Mouse (Mus musculus): ENCODE data around the gene Hoxd8.

The Hoxd8 gene

GRCm38 (mm10) chr2:74699053-74699430 is 5.4 kb upstream of the Hoxd8 start:
- DNase-seq (ENCODE audit: low read depth): no peak

DNA sequence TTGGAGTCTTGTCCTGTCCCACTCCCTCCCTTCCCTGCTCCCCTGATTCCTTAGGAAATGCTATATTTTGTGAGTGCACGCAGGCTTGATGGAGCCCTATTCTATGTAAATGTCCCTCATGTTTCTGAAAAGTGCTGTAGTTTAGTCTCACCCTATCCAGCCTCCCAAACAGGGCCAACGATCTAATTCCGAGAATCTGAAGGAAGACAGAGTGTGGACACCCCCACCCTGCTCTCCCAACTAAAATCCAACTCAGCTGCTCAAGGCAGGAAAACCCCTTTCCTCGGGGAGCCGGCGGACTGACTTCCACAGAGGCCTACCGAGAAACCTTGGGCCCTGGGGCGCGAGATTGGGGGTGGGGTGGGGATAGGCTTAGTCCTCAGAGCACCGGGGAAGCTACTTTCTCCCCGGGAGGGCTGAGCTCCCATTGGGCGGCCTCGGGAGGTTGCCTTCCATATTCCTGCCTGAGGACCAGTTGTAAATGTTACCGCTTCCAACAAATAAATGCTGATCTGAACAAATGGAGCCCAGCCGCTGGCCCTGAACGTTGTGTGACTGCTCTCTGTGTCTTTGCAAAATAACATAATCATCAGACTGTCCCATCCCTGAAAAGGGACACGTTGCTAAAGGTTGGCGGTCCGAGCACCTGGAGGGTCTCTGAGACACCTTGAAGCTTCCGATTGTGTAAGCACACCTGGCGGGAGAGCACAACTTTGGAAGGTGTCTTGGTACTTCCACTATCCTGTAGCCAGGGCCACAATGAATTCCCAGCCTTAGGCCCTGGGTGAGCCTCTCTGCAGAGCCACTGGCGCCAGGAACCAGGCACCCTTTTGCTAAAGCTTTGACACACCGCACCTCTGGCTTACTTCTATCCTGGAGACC is 4.5 kb upstream of the Hoxd8 start:
- DNase-seq (ENCODE audit: low read depth): no peak

DNA sequence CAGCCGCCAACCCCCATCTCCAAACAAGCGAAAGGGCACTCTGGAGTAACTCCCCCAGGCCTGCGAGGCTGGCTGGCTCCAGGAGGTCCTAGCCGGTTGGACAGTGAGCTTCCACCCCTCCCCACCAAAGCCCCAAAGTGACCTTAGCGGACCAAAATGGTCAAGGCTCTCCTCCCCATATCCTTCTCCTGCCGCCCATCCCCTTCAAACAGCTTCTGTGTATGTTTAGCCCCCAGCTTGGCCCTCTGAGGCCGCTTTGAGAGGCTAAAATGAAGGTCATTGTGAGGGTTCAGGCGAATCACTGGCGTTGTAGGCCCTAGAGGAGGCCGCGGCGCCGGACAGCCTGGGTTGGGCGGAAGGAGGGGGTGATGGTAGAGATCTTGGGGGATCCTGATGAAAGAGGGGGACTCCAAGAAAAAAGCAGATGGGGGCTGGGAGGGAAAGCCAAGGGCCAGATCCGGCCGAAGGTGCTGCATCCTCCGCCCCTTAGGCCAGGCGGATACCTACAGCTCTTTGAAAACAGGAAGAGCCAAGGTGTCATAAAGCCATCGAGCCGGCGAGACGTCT is 3.8 kb upstream of the Hoxd8 start:
- DNase-seq (ENCODE audit: low read depth): no peak

DNA sequence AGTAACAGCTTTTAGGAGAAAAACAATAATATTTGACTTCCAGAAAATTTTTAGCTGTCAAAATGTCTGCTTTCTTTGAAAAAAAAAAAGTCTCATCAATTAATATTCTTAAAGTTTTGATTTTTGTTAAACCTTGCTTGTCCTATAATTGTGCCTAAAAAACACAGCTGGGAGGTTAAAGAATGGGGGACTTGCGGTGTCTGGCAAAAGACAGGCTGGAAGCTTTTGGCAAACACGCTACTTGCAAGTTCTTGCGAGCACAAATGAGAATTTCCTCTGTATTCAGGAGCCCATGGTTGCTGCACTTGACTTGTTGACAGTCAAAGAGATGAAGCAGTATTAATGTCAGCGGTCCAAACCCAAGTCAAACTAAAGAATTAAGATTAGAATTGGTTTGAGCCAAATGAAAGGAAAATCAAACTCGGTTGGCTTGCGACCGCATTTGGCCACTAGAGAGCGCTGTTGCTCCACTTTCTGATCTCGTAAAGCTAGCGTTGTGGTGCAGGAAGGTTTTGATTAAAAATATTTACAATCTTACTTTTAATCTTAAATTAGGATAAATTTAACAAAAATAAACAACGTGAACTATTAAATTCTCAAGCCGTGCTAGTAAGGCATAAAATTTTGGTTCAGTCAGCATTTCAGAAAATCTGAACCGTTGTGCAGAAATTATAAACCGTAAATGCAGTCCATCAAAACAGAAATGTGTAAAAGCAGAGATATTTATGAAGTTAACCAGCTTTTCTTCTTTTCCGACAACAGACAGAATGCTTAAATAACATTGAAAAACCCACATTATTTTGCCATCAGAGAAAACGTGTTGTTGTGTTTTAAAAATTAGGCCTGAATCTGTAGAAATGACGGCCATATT is 2.2 kb upstream of the Hoxd8 start:
- DNase-seq (ENCODE audit: low read depth): peak; percentile 36

DNA sequence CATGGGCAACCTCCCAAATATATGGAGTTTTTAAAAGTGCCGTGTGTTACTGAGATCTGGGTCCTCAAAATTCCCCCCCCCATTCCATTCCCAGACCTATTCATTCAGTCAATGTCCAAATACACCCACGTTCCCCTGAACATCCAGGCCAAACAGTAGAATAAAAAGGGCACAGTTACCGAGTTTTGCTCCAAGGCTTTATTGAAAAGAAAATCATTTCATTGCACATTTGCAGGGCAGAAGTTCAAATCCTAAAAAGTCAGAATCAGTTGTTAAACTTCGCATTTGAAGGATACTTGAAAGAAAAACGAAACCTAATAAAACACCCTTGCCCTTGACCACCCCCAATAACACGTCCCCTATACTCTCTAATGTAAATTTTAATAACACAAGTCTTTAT is 1.6 kb upstream of the Hoxd8 start:
- DNase-seq (ENCODE audit: low read depth): no peak

DNA sequence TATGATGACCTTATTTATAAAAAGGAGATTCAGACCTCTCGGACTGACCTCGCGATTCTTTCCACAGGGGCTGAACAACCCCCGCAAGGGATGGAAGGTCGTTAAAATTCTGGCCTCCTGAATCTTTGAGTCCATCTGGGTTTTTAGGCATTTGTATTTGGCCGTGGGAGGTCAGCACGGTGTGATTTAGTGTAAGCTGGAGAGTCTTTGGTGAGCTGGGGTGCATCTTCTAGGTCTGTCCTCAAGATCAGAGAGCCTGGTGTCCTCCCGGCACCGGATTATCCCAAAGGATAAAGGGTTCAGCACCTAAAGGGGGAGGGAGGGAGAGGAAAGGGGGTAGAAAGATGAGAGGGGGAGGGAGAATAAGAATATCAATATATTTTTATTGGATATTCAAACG is 1.1 kb upstream of the Hoxd8 start:
- DNase-seq (ENCODE audit: low read depth): no peak

GRCm38 (mm10) chr2:74703720-74704392 is 559 bp upstream of the Hoxd8 start:
- DNase-seq (ENCODE audit: low read depth): no peak

DNA sequence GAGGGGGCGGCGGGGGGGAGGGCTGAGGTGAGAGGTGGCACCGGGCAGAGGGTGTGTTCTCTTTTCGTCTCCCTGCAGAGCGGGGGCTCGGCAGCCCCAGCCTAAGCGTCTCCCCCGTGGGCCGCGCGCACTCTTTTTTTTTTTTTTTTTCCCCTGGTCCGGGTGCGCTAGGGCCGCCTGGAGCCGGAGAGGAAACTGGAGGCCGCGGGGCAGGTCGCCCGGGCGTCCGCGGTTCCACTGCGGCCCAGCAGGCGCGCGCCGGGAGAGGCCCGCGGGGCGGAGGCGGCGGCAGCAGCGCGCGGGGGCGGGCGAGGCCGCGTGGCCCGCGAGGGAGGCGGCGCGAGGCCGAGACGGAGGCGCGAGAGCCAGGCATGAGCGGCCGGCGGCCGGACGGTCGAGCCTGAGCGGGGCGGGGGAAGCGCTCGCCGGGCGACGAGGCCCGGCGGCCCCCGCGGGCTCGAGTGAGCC is 618 bp downstream of the Hoxd8 start:
- DNase-seq (ENCODE audit: low read depth): no peak

DNA sequence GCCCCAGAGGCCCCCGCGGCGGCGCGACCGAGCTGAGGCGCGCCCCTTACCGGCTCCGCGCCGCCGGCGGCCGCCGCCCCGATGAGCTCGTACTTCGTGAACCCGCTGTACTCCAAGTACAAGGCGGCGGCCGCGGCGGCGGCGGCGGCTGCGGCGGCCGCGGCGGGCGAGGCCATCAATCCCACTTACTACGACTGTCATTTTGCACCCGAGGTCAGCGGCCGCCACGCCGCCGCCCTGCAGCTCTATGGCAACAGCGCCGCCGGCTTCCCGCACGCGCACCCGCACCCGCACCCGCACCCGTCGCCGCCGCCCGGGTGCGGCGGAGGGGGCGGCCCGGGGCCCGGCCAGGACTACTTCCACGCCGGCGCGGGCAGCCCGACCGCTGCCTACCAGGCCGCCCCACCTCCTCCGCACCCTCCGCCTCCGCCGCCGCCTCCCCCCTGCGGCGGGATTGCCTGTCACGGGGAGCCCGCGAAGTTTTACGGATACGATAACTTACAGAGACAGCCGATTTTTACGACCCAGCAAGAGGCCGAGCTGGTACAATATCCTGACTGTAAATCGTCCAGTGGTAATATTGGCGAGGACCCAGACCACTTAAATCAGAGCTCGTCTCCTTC is 1.2 kb downstream of the Hoxd8 start:
- DNase-seq (ENCODE audit: low read depth): no peak

GRCm38 (mm10) chr2:74706393-74706960 is 2.1 kb downstream of the Hoxd8 start:
- DNase-seq (ENCODE audit: low read depth): no peak

- no peak for DNase-seq (ENCODE audit: low read depth)
Measured at GRCm38 (mm10) chr2:74707599-74707998, 3.2 kb downstream of the Hoxd8 start.

DNA sequence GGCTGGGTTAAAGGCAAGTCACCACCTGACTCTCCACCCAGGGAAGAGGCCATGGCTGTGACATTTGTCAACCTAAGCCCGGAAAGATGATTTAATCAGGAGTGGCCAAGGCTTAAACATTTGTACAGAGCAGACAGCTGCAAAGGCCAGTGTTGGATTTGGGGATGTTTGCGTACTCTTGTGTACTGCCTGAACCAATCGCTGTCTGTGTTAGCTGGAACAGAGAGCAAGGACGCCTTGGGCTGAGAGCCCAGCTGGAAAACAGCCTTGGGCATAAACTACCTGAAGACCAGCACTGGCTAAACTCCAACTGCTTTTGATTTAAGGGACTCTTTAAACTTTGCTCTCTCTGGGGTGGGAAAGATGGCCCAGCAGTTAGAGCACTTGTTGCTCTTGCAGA is 4.3 kb downstream of the Hoxd8 start:
- no peak for DNase-seq (ENCODE audit: low read depth)

DNA sequence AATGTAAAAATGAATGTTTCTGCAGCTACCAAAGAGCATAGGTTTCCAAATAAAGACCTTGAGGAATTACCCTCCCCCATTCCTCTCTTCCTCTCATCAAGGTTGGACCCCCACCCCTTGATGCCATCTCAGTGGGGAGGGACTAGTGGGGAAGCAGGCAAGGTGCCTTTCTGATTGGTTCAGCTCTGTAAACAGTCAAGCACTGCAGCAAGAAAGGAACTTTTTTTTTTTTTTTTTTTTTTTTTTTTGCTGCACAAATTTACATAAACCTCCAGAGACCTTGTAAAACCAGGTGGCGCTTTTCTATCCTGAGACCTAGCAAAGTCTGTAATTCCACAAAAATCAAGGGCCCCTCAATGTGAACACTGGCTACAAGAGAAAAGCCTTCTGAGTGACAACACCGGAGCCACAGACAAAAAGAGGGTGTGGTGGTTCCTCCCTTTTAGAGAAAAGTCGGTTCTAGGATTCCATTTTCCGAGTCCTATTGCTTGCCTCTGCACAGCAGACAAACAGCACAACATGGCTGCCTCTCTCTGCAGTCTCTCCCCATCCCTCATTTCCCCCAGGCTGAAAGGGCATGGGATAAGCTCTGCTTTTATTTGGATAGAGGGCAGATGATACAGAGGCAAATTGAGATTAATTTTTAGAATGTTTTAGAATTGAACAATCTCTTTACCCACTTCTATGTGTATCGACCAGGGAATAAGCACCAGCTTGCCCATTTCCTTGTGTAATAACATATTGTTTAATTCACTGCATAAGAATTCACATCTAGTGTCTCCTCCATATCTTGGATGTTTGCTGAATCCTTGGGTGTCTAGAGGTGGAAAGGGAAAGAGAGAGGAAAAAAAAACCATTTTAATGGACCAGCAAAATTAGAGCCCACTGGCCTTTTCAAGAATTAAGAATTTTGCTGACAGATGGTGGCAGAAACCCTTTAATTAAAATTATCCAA is 5.3 kb downstream of the Hoxd8 start:
- no peak for DNase-seq (ENCODE audit: low read depth)

DNA sequence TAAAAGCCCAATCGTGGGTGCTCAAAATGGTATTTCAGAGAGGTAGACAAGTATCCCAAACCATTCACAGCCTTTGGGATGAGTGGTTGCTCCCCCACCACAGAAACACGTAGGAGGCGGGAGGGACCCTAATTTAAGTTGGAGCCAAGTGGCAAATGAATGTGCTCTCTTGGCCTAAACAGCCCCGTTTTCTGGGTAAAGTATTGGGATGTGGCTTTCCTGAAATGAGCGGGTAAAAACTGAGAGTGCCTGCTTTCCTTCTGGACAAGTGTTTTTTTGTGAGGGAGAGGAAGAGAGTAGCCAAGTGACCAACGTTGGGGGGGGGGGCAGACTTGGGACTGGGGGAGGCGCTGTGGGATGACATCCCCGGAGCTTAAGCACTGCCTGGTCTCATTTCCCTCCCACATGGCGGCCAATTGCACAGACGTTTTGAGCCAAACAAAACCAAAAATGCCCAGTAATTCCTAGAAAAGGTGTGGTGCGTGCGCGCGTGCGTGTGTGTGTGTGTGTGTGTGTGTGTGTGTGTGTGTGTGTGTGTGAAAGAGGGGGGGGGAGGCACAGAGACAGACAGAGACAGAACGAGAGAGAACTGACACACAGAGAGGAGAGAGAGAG is 6.6 kb downstream of the Hoxd8 start:
- no peak for DNase-seq (ENCODE audit: low read depth)

- no peak for DNase-seq (ENCODE audit: low read depth)
Measured at GRCm38 (mm10) chr2:74711721-74712621, 7.6 kb downstream of the Hoxd8 start, which contains the start of the genes Hoxd3 and Hoxd4. Gene Hoxd3, plus strand, starts transcription at chr2:74711927. Gene Hoxd4, plus strand, starts transcription at chr2:74711929.

DNA sequence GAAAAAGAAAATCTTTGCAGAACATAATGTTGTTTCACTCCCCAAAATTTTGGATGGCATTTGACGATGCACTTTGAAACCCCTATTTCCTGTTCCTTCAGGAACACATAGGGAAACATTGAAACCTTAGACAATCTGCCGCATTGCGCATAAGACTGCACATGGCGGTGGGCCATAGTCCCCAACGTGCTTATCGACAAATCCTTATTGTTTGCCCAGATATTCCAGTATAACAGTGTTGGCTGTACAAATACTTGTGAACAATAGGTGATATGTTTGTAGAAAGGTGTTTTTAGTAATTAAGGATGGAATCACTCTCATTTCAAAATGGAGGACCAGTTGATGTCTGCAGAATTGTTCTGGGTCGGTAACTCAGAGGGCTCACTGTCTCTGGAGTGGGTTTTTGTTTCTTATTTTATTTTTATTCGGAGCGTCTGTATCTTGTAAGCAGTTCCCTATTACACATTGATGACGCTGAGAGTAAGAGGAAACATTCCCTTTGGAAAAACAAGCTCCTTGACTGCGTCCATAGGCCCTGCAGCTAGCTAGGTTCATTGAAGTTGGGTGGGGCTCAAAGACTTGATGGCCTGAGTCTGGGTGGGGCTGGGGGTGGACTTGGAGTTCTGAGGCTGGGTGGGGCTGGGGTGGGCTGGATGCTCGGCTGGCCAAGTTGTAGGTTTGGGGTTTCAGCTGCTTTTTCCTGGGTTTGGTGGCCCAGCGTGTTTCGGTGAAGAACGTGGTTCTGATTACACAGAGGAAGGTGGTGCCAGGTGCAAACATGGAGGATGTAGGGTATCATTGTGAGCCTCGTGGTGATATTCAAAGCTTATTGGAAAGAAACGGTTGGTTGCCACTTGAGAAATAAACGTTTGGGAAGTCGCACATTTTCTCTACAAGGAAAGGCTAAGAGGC is 9.1 kb downstream of the Hoxd8 start:
- DNase-seq (ENCODE audit: low read depth): no peak

GRCm38 (mm10) chr2:74714156-74714789 is 9.9 kb downstream of the Hoxd8 start:
- DNase-seq (ENCODE audit: low read depth): no peak
